Mouse (Mus musculus): ENCODE results near the gene Homer3.

DNA sequence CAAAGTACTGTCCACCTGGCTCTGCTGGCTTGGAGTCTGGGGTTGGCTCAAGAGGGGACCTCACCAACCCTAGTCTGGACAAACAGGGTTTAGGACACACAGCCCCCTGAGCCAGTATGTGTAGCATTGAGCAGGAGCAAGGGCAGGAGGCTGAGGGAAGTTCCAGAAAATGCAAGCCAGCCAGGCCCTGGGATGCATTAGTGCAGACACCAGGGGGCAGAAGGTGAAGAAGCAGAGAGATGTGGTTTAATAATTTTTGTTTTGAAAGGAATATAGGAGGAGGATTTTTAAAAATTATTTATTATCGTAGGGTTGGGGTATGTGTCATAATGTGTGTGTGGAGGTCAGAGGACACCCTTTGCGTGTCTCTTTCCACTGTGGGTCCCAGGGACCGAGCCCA lies 41.1 kb downstream of the Homer3 start:
- TF ChIP-seq CTCF (IDR thresholded peaks at IDR 0.05; ENCODE audit: control insufficient read depth, insufficient read depth, insufficient replicate concordance, low read depth, low read length) (0 out of 2 replicates have a peak, but pooled peaks have one; percentile 1), POLR2A (IDR thresholded peaks at IDR 0.05; ENCODE audit: control insufficient read depth, low read depth, low read length) (no peak)
